Mouse (Mus musculus): Measurements from ENCODE around the gene Olfr983.

Olfr983 gene

GRCm38 (mm10) chr9:40093495-40093894, at the start of gene Olfr983:
TSS of gene Olfr983 (minus strand) at chr9:40093595.
- DNase-seq = no peak

DNA sequence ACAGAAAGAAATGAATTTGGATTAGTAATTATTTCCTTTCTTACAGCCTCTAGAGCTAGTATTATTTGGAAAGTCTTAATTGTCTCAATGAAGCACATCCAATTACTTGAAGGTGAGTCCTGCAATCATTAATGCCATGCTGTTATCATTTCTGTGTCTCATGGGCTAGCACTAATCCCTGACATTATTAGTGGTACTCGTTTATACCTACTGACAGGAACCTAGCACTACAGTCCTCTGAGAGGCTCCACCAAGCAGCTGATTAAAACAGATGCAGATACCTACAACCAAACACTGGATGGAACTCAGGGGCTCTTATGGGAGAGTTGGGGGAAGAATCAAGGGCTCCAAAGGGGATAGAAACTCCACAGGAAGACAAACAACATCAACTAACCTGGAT, 48.1 kb upstream of the Olfr983 start:
- DNase-seq = no peak

DNA sequence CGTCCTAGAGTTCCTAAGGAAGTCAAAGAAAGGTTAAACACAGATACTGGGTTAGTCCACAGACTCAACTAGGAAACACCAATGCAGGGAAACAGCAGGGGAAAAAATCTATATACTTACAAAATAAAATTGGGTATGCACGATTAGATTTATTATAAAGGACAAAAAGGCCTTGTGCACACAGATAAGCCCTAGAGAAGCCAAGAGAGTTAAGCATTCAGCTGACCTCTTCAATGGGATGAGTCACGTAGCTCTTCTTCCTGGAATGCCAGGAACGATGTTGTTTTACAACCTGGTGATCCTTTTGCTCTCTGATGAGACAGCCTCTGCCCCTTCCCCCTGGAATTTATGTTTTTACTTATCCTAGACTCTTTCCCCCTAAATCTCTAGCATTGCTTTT, 46.1 kb upstream of the Olfr983 start:
- DNase-seq = no peak

- DNase-seq = no peak
These were observed 43.7 kb upstream of the Olfr983 start for GRCm38 (mm10) chr9:40136987-40137688.

DNA sequence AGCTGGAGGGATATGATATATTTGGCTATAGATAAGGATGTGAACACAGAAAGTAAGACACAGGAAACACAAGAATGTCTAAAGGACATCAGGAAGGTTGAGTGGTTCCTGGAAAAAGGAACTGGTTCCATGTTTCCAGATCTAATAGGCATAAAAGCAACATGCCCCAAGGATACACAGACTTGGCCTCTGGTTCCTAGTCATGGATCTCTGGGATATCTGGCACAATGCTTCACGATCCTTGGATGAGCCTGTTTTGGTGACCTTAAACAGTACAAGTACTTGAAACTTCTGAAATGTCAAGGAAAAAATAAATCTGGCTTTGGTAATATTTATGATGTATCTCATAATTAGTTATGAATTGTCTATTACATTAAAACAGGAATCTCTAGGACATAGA, 37.2 kb upstream of the Olfr983 start:
- no peak for DNase-seq

DNA sequence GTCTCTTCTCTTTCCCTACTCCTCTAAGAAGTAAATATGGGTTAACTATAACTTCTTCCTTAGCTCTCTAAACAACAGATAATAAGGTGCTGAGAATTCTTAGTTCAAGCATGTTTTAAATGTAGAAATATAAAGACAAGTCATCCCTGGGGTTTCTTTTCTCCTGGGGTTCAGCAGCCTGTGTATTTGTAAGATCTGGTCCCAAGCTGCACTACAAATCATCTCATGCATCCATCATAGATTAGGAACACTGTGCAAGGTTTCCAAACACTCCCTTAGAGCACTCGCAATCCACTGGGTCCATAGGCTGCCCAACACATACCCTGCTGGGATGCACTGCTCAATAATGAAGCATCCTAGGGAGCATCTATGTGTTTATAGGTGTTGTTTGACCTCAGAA, 36.7 kb upstream of the Olfr983 start, which contains the start of gene Olfr985:
Gene Olfr985 (minus strand): TSS at position 101 of the 400 bp plus-strand sequence.
- DNase-seq = no peak

DNA sequence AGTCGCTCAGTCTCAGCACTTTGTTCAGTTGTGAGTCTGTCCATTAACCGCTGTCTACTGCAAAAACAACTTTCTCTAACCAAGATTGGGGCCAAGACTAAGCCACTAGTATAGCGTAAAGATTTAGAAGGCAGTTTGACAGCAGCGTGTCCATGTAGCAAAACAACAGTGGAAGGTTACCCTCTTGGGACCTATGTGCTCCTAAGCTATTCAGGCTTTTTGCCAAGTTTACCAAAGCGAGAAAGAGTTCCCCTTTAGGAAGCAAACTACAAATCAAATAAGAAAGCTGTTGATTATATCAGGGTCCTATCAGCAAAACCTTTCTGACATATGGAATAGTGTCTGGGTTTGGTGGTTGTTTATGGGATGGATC, 23.9 kb upstream of the Olfr983 start:
- DNase-seq = no peak

DNA sequence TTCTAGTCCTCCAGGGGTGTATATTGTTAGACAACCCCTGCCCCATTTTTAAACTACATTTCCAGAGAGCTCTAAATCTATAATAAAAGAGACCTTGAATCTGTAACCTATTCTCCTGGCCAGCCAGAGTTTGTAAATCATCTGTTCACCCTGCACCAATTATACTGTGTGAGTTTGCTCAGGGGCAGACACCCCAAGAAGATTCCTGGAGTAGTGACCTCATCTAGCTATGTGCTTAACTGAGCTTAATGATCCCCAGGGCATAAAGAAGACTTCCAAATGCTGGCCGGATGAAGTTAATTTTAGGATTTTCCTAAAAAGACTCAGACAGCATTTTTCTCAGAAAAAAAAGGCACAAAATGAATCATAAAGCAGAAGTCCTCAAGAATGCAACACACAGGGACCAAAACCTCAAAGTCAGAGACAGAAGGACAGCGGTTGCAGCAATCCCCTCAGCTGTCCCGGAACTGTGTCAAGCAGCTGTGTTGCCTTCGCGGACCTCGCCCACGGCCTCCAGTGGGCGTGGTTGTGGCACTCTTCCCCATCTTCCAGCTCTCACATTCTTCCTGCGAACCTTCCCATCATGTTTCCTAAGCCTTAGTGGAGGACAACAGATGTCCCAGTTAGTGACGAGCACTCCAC, 23.4 kb upstream of the Olfr983 start:
- no peak for DNase-seq

DNA sequence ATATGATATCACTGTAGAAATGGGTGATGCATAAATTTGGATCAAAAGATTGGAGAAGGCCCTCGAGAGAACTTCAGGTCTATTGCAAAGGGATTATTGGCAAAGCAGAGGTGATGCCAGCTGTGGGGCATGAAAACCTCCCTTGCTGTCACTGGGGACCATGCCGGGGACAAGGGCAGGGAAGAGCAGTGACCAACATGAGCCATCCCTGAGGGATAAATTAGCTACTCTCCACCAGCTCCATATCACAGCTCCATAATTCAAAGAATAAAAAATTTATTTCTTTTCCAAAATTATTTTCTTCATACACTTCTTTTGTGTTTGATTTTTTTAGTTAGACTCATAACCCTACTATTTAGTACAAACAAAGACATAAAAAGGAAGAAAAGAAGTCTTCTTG, 20.7 kb upstream of the Olfr983 start, which contains the start of gene Olfr984:
Gene Olfr984 (minus strand): TSS at position 101 of the 400 bp plus-strand sequence.
- no peak for DNase-seq

DNA sequence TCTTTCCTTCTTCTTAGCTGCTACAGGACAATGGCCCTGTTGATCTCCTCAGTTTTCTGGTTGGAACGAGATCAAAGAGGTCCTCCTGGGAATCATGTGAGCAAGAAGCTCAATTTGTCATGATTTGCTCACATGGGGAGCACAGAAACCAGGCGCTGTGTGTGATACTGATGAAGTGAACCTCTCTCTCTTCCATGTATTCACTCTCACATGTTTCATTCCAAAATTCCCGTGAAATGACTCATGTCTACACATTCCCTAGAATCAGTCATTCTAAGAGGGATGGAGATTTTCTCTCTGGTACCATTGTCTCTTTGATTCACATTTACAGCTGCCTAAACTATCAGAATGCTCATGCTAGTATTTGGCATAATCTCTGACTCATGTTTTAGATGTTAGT, 1.4 kb upstream of the Olfr983 start:
- no peak for DNase-seq

DNA sequence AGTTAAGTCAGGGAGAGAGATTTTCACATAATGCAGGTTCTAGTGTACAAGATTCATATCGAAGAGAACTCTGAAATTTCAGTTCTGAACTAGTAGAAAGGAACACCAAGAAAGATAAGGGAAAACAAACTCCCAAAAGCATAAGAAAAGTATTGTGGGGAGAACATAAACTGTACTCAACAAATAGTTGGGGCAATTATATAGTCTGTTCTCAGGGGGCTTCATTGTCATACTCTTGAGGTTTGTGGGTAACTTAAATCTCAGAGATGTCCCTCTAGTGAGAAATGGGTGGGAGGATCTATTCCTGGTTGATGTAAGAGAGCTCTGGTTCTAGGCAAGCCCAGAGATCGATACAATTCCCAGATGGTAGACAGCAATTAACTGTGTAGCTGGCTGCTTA, 19.9 kb downstream of the Olfr983 start, which contains the start of gene Olfr982:
Gene Olfr982 (plus strand): TSS at position 301 of the 400 bp plus-strand sequence.
- DNase-seq = no peak

DNA sequence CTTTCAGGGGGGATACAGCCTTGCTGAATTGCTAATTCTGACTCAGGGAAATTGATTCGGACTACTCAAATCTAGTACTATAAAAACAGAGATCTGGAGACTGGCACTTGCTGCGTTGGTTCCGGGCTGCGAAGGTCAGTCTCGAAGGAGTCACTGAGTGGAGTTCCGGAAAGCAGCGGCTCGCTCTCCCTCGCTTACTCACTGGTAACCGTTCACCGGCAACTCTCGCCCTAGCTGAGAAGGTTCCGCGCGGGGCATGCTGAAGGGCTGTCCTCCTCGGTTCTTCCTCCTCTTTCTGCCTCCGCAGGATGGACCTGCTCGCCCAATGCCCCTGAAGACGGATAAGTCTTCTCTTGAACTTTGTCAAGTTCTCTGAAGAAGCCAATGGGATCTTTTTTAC, 43.3 kb downstream of the Olfr983 start:
- no peak for DNase-seq

All from thymus, adult 18-20 months (tissue).